Mouse (Mus musculus) heart, embryonic 11.5 days (tissue): Measurements from ENCODE around the gene Ccr1. TPM values are rescaled to one million over a fixed set of nuclear protein-coding genes. Genes with fewer than 3 reads are reported as not detected.

ENCODE experiments used
- ATAC-seq: fragments of 200-750 bp; cut with Nextera tagmentation; replicated peaks from 2 replicates; pipeline ENCODE4 v1.8.0; 2017; ENCODE audit warnings: moderate library complexity; ENCODE audit not compliant: insufficient number of reproducible peaks, low FRiP score, low TSS enrichment
- H3K27ac ChIP-seq: fragments of 300-500 bp; sonication (generic); 2 replicates; pipeline ENCODE4 v1.5.1; 2014; ENCODE audit warnings: mild to moderate bottlenecking, low read depth, low read length
- H3K27me3 ChIP-seq: fragments of 300-500 bp; sonication (generic); 2 replicates; pipeline ENCODE4 v1.6.1; 2014; ENCODE audit warnings: mild to moderate bottlenecking, low read length, mixed read lengths; ENCODE audit not compliant: control insufficient read depth, insufficient read depth
- H3K36me3 ChIP-seq: fragments of 300-500 bp; sonication (generic); 2 replicates; pipeline ENCODE4 v1.6.1; 2014; ENCODE audit warnings: mild to moderate bottlenecking, low read length, moderate library complexity, mixed read lengths; ENCODE audit not compliant: control insufficient read depth, insufficient read depth
- H3K4me1 ChIP-seq: fragments of 300-500 bp; sonication (generic); 2 replicates; pipeline ENCODE4 v1.6.1; 2014; ENCODE audit warnings: low read length; ENCODE audit not compliant: control insufficient read depth, insufficient read depth
- H3K4me2 ChIP-seq: fragments of 300-500 bp; sonication (generic); 2 replicates; pipeline ENCODE4 v1.6.1; 2014; ENCODE audit warnings: mild to moderate bottlenecking, moderate library complexity
- H3K4me3 ChIP-seq: fragments of 300-500 bp; sonication (generic); 2 replicates; pipeline ENCODE4 v1.5.1; 2014; ENCODE audit warnings: low read depth, low read length
- H3K9ac ChIP-seq: fragments of 300-500 bp; sonication (generic); 2 replicates; pipeline ENCODE4 v1.6.1; 2014; ENCODE audit warnings: mild to moderate bottlenecking, low read depth, low read length, moderate library complexity
- H3K9me3 ChIP-seq: fragments of 300-500 bp; sonication (generic); replicated peaks from 2 replicates; pipeline ENCODE4 v1.6.1; 2016; ENCODE audit warnings: low read length; ENCODE audit not compliant: control insufficient read depth
- WGBS: fragments of 180-500 bp; shearing (Covaris S2); extraction: QIAGEN DNeasy Blood & Tissue Kit; methylation state at CpG from one replicate; pipeline ENCODE4 v1.1.7; 2014; ENCODE audit not compliant: insufficient replicate concordance; 5-methylcytosine and 5-hydroxymethylcytosine counted together
- polyA plus RNA-seq: library from polyadenylated mRNA; unstranded; fragments of >200 nt; fragmentation: Nextera tagmentation; extraction: Ambion mirVana; gene quantifications from 2 replicates; pipeline ENCODE4 v1.2.1, GENCODE M21; 2014

The Ccr1 gene
- 0.80 and 0.92 TPM in 2 replicates for polyA plus RNA-seq

GRCm38 (mm10) chr9:123968290-123968912 is at the start of gene Ccr1:
Gene Ccr1, minus strand, starts transcription at chr9:123968692.
- no peak within 1 kb of the TSS for H3K4me2 ChIP-seq
- H3K4me3 ChIP-seq: no peak within 1 kb of the TSS
- no peak within 1 kb of the TSS for H3K27ac ChIP-seq
- no peaks in the 10 kb centered on the region for H3K9me3 ChIP-seq
- no peaks in the 10 kb centered on the region for H3K36me3 ChIP-seq
- no peaks in the 10 kb centered on the region for H3K4me1 ChIP-seq
- WGBS: 81% methylated on average over 1 of the region's 1 CpGs
- H3K27me3 ChIP-seq: no peaks in the 10 kb centered on the region
- no peak for ATAC-seq
- H3K9ac ChIP-seq: no peak within 1 kb of the TSS

- no peak overlapping the region for H3K4me3 ChIP-seq
- no peaks in the 10 kb centered on the region for H3K9me3 ChIP-seq
- H3K36me3 ChIP-seq: no peaks in the 10 kb centered on the region
- no peaks in the 10 kb centered on the region for H3K4me1 ChIP-seq
- H3K9ac ChIP-seq: no peak overlapping the region
- no peak overlapping the region for H3K27ac ChIP-seq
- WGBS: 58% methylated on average over 2 of the region's 2 CpGs
- no peaks in the 10 kb centered on the region for H3K27me3 ChIP-seq
- ATAC-seq: no peak
- H3K4me2 ChIP-seq: no peak overlapping the region
Measured at GRCm38 (mm10) chr9:124016048-124016447, 47.6 kb upstream of the Ccr1 start.

GRCm38 (mm10) chr9:124014985-124015652 is 46.6 kb upstream of the Ccr1 start:
- no peak overlapping the region for H3K27ac ChIP-seq
- no peaks in the 10 kb centered on the region for H3K36me3 ChIP-seq
- no peak overlapping the region for H3K9ac ChIP-seq
- ATAC-seq: no peak
- WGBS: 82% methylated on average over 2 of the region's 2 CpGs
- H3K9me3 ChIP-seq: no peaks in the 10 kb centered on the region
- no peaks in the 10 kb centered on the region for H3K4me1 ChIP-seq
- no peaks in the 10 kb centered on the region for H3K27me3 ChIP-seq
- H3K4me3 ChIP-seq: no peak overlapping the region
- H3K4me2 ChIP-seq: no peak overlapping the region

GRCm38 (mm10) chr9:124013270-124013669 is 44.8 kb upstream of the Ccr1 start:
- ATAC-seq: no peak
- Histone ChIP-seq H3K27me3 (no peaks in the 10 kb centered on the region), H3K9ac (no peak overlapping the region), H3K27ac (no peak overlapping the region), H3K4me3 (no peak overlapping the region), H3K4me1 (no peaks in the 10 kb centered on the region), H3K9me3 (no peaks in the 10 kb centered on the region), H3K4me2 (no peak overlapping the region), H3K36me3 (no peaks in the 10 kb centered on the region)
- WGBS: 69% methylated on average over 3 of the region's 3 CpGs

- H3K27ac ChIP-seq: no peak overlapping the region
- H3K4me2 ChIP-seq: no peak overlapping the region
- H3K4me1 ChIP-seq: no peaks in the 10 kb centered on the region
- ATAC-seq: no peak
- no peaks in the 10 kb centered on the region for H3K27me3 ChIP-seq
- no peak overlapping the region for H3K9ac ChIP-seq
- no peaks in the 10 kb centered on the region for H3K36me3 ChIP-seq
- H3K9me3 ChIP-seq: no peaks in the 10 kb centered on the region
- no peak overlapping the region for H3K4me3 ChIP-seq
- 55% methylated on average over 2 of the region's 2 CpGs for WGBS
Measured at GRCm38 (mm10) chr9:124012691-124013090, 44.2 kb upstream of the Ccr1 start.

GRCm38 (mm10) chr9:123999784-124000183 is 31.3 kb upstream of the Ccr1 start:
- 73% methylated on average over 2 of the region's 2 CpGs for WGBS
- H3K4me3 ChIP-seq: no peak overlapping the region
- H3K4me2 ChIP-seq: no peak overlapping the region
- no peaks in the 10 kb centered on the region for H3K36me3 ChIP-seq
- H3K4me1 ChIP-seq: no peaks in the 10 kb centered on the region
- ATAC-seq: no peak
- H3K9me3 ChIP-seq: no peaks in the 10 kb centered on the region
- no peaks in the 10 kb centered on the region for H3K27me3 ChIP-seq
- H3K27ac ChIP-seq: no peak overlapping the region
- no peak overlapping the region for H3K9ac ChIP-seq

- Histone ChIP-seq H3K36me3 (no peaks in the 10 kb centered on the region), H3K27me3 (no peaks in the 10 kb centered on the region), H3K9ac (no peak overlapping the region), H3K27ac (no peak overlapping the region), H3K4me1 (no peaks in the 10 kb centered on the region), H3K4me3 (no peak overlapping the region), H3K4me2 (no peak overlapping the region), H3K9me3 (no peaks in the 10 kb centered on the region)
- WGBS: 48% methylated on average over 3 of the region's 3 CpGs
- no peak for ATAC-seq
Measured at GRCm38 (mm10) chr9:123997719-123998118, 29.2 kb upstream of the Ccr1 start.

- Histone ChIP-seq H3K27me3 (no peaks in the 10 kb centered on the region), H3K9ac (no peak overlapping the region), H3K9me3 (no peaks in the 10 kb centered on the region), H3K4me2 (no peak overlapping the region), H3K4me3 (no peak overlapping the region), H3K27ac (no peak overlapping the region), H3K4me1 (no peaks in the 10 kb centered on the region), H3K36me3 (no peaks in the 10 kb centered on the region)
- ATAC-seq: no peak
- 17% methylated on average over 1 of the region's 1 CpGs for WGBS
Measured at GRCm38 (mm10) chr9:123991312-123991906, 22.9 kb upstream of the Ccr1 start.
